Mouse (Mus musculus): ENCODE data around the gene Pfn2.

DNA sequence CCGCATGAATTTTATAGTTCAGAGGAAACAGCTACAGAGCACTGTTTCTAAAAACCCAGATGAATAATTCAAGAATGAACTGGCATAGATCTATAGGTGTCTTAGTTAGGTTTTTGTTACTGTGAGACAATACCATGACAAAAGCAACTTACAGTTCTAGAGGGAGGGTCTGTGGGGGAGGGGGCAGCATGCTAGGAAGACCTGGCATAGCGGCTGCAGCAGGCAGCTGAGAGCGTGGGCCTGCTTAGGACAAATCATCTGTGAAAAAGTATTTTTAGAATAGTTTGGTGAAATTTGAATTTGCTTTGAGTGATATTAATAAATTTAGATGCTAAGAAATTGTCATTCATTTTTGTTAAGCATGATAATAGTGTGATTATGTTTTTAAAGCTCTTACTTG lies 22.0 kb downstream of the Pfn2 start:
- no peak for TF ChIP-seq POLR2A (IDR thresholded peaks at IDR 0.05; ENCODE audit: borderline replicate concordance, extremely low read depth, low read depth, low read length)
- TF ChIP-seq CTCF (IDR thresholded peaks at IDR 0.05; ENCODE audit: insufficient read depth, low read length), result no peak
